Mouse (Mus musculus) liver, embryonic 11.5 days (tissue): Measurements from ENCODE around the gene Negr1. TPM values are rescaled to one million over a fixed set of nuclear protein-coding genes. Genes with fewer than 3 reads are reported as not detected.

Experiments used
- ATAC-seq: fragments of 200-750 bp; cut with Nextera tagmentation; replicated peaks from 2 replicates; pipeline ENCODE4 v1.8.0; 2017; ENCODE audit warnings: moderate number of reproducible peaks, mild to moderate bottlenecking, moderate TSS enrichment, moderate library complexity; ENCODE audit not compliant: low FRiP score
- DNase-seq: peaks from one replicate; pipeline ENCODE4 v3.0.0-alpha.2; 2017; ENCODE audit warnings: low spot score
- H3K27ac ChIP-seq: fragments of 300-500 bp; sonication (generic); 2 replicates; pipeline ENCODE4 v1.5.1; 2014; ENCODE audit warnings: mild to moderate bottlenecking, low read depth, low read length, control low read depth
- H3K27me3 ChIP-seq: fragments of 300-500 bp; sonication (generic); replicated peaks from 2 replicates; pipeline ENCODE4 v1.6.1; 2014; ENCODE audit warnings: low read length, mixed read lengths; ENCODE audit not compliant: control insufficient read depth, insufficient read depth
- H3K36me3 ChIP-seq: fragments of 300-500 bp; sonication (generic); 2 replicates; pipeline ENCODE4 v1.6.1; 2014; ENCODE audit warnings: mild to moderate bottlenecking, low read length, moderate library complexity, mixed read lengths; ENCODE audit not compliant: control insufficient read depth, insufficient read depth
- H3K4me1 ChIP-seq: fragments of 300-500 bp; sonication (generic); replicated peaks from 2 replicates; pipeline ENCODE4 v1.6.1; 2014; ENCODE audit warnings: low read length, mixed read lengths; ENCODE audit not compliant: control insufficient read depth, insufficient read depth
- H3K4me2 ChIP-seq: fragments of 300-500 bp; sonication (generic); 2 replicates; pipeline ENCODE4 v1.6.1; 2014; ENCODE audit warnings: mild to moderate bottlenecking, control low read depth, moderate library complexity
- H3K4me3 ChIP-seq: fragments of 300-500 bp; sonication (generic); 2 replicates; pipeline ENCODE4 v1.5.1; 2014; ENCODE audit warnings: low read depth, low read length, control low read depth
- H3K9ac ChIP-seq: fragments of 300-500 bp; sonication (generic); 2 replicates; pipeline ENCODE4 v1.6.1; 2014; ENCODE audit warnings: low read depth, low read length, control low read depth
- H3K9me3 ChIP-seq: fragments of 300-500 bp; sonication (generic); 2 replicates; pipeline ENCODE4 v1.6.1; 2016; ENCODE audit warnings: low read length, inconsistent platforms, mixed read lengths; ENCODE audit not compliant: control insufficient read depth
- WGBS: fragments of 180-500 bp; shearing (Covaris S2); extraction: QIAGEN DNeasy Blood & Tissue Kit; methylation state at CpG from one replicate; pipeline ENCODE4 v1.1.7; 2014; 5-methylcytosine and 5-hydroxymethylcytosine counted together
- polyA plus RNA-seq: library from polyadenylated mRNA; unstranded; fragments of >200 nt; fragmentation: Nextera tagmentation; extraction: Ambion mirVana; gene quantifications from 2 replicates; pipeline ENCODE4 v1.2.1, GENCODE M21; 2014

The Negr1 gene
- polyA plus RNA-seq, 1 experiment from 2014 or later: 1.7 TPM

GRCm38 (mm10) chr3:156766171-156766845 is 204.7 kb downstream of the Negr1 start:
- Histone ChIP-seq H3K27ac (no peak overlapping the region), H3K27me3 (no peaks in the 10 kb centered on the region), H3K9ac (no peak overlapping the region), H3K4me1 (no peaks in the 10 kb centered on the region), H3K36me3 (no peaks in the 10 kb centered on the region), H3K4me2 (no peak overlapping the region), H3K4me3 (no peak overlapping the region), H3K9me3 (no peaks in the 10 kb centered on the region)
- ATAC-seq: no peak
- WGBS: 62% methylated on average over 2 of the region's 2 CpGs
- DNase-seq: no peak

GRCm38 (mm10) chr3:156771626-156772025 is 210.0 kb downstream of the Negr1 start:
- H3K4me1 ChIP-seq: no peaks in the 10 kb centered on the region
- ATAC-seq (no peak), DNase-seq (no peak)
- 94% methylated on average over 2 of the region's 2 CpGs for WGBS
- no peaks in the 10 kb centered on the region for H3K36me3 ChIP-seq
- no peak overlapping the region for H3K4me3 ChIP-seq
- no peak overlapping the region for H3K4me2 ChIP-seq
- H3K9me3 ChIP-seq: no peaks in the 10 kb centered on the region
- no peak overlapping the region for H3K27ac ChIP-seq
- no peaks in the 10 kb centered on the region for H3K27me3 ChIP-seq
- H3K9ac ChIP-seq: no peak overlapping the region

- no peaks in the 10 kb centered on the region for H3K4me1 ChIP-seq
- no peaks in the 10 kb centered on the region for H3K36me3 ChIP-seq
- no peaks in the 10 kb centered on the region for H3K27me3 ChIP-seq
- H3K9ac ChIP-seq: no peak overlapping the region
- no peak overlapping the region for H3K4me2 ChIP-seq
- no peak overlapping the region for H3K27ac ChIP-seq
- H3K4me3 ChIP-seq: no peak overlapping the region
- no peaks in the 10 kb centered on the region for H3K9me3 ChIP-seq
- ATAC-seq (no peak), DNase-seq (no peak)
- 48% methylated on average over 1 of the region's 1 CpGs for WGBS
Observed at GRCm38 (mm10) chr3:156772057-156772456, 210.5 kb downstream of the Negr1 start.

GRCm38 (mm10) chr3:156784309-156784852 is 222.8 kb downstream of the Negr1 start:
- Histone ChIP-seq H3K4me3 (no peak overlapping the region), H3K4me1 (no peaks in the 10 kb centered on the region), H3K36me3 (no peaks in the 10 kb centered on the region), H3K4me2 (no peak overlapping the region), H3K27ac (no peak overlapping the region), H3K9me3 (no peaks in the 10 kb centered on the region), H3K27me3 (no peaks in the 10 kb centered on the region), H3K9ac (no peak overlapping the region)
- DNase-seq: no peak
- no peak for ATAC-seq
- WGBS: 42% methylated on average over 1 of the region's 1 CpGs

- Histone ChIP-seq H3K27me3 (no peaks in the 10 kb centered on the region), H3K4me1 (no peaks in the 10 kb centered on the region), H3K4me3 (no peak overlapping the region), H3K4me2 (no peak overlapping the region), H3K9me3 (no peaks in the 10 kb centered on the region), H3K27ac (no peak overlapping the region), H3K36me3 (no peaks in the 10 kb centered on the region), H3K9ac (no peak overlapping the region)
- ATAC-seq: no peak
- 43% methylated on average over 1 of the region's 1 CpGs for WGBS
- DNase-seq: no peak
Observed at GRCm38 (mm10) chr3:156786355-156786754, 224.8 kb downstream of the Negr1 start.

- no peak for DNase-seq
- Histone ChIP-seq H3K27ac (no peak overlapping the region), H3K27me3 (no peaks in the 10 kb centered on the region), H3K4me2 (no peak overlapping the region), H3K36me3 (no peaks in the 10 kb centered on the region), H3K4me3 (no peak overlapping the region), H3K9me3 (no peaks in the 10 kb centered on the region), H3K9ac (no peak overlapping the region), H3K4me1 (no peaks in the 10 kb centered on the region)
- no peak for ATAC-seq
Observed at GRCm38 (mm10) chr3:156791234-156791633, 229.6 kb downstream of the Negr1 start.

- no peak for ATAC-seq
Observed at GRCm38 (mm10) chr3:156792743-156793142, 231.1 kb downstream of the Negr1 start.

GRCm38 (mm10) chr3:156794091-156794490 is 232.5 kb downstream of the Negr1 start:
- 93% methylated on average over 4 of the region's 4 CpGs for WGBS

More at GRCm38 (mm10) chr3:156792743-156793142, 231.1 kb downstream of the Negr1 start:
- Histone ChIP-seq H3K4me2 (no peak overlapping the region), H3K27ac (no peak overlapping the region), H3K27me3 (no peaks in the 10 kb centered on the region), H3K9me3 (no peaks in the 10 kb centered on the region), H3K9ac (no peak overlapping the region), H3K36me3 (no peaks in the 10 kb centered on the region), H3K4me1 (no peaks in the 10 kb centered on the region), H3K4me3 (no peak overlapping the region)
- WGBS: 87% methylated on average over 7 of the region's 7 CpGs
- DNase-seq: no peak

GRCm38 (mm10) chr3:156794610-156795009 is 233.0 kb downstream of the Negr1 start:
- Histone ChIP-seq H3K27me3 (no peaks in the 10 kb centered on the region), H3K27ac (no peak overlapping the region), H3K4me2 (no peak overlapping the region), H3K36me3 (no peaks in the 10 kb centered on the region), H3K9ac (no peak overlapping the region), H3K4me3 (no peak overlapping the region), H3K9me3 (no peaks in the 10 kb centered on the region), H3K4me1 (no peaks in the 10 kb centered on the region)
- DNase-seq (no peak), ATAC-seq (no peak)
- WGBS: 69% methylated on average over 2 of the region's 2 CpGs

More at GRCm38 (mm10) chr3:156794091-156794490, 232.5 kb downstream of the Negr1 start:
- DNase-seq (no peak), ATAC-seq (no peak)
- Histone ChIP-seq H3K9me3 (no peaks in the 10 kb centered on the region), H3K4me1 (no peaks in the 10 kb centered on the region), H3K27me3 (no peaks in the 10 kb centered on the region), H3K27ac (no peak overlapping the region), H3K4me2 (no peak overlapping the region), H3K4me3 (no peak overlapping the region), H3K36me3 (no peaks in the 10 kb centered on the region), H3K9ac (no peak overlapping the region)
